Mouse (Mus musculus) yolk sac, embryonic 10.5 days (tissue): ENCODE data around the gene Tmem219.

Source experiments
- DNase-seq: peaks from one replicate; pipeline ENCODE4 v3.0.0-alpha.2; 2017; ENCODE audit warnings: low spot score

The Tmem219 gene

GRCm38 (mm10) chr7:126922624-126923060, at the start of gene Tmem219:
Gene Tmem219 (minus strand): TSS chr7:126922917.
- peak; percentile 71 for DNase-seq

DNA sequence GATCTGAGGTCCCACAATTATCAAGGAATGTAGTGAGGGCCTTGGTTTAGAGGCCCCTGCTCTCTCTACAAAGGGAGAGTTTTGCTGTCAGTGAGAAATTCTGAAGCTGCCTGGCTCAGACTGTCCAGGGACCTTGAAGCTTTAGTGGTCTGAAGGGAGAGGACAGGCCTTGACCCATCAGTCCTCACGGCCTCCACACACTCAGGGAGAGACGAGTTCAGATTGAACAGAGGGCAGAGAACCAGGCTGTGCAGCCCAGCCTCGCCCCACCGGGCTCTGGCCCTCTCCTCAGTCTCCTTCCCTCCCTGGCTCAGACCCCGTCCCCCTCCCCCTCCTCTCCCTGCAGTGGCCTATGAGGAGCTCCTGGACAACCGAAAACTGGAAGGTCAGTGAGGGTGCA, 44.6 kb upstream of the Tmem219 start:
- DNase-seq = no peak

GRCm38 (mm10) chr7:126965568-126965967, 42.9 kb upstream of the Tmem219 start:
- DNase-seq = no peak

DNA sequence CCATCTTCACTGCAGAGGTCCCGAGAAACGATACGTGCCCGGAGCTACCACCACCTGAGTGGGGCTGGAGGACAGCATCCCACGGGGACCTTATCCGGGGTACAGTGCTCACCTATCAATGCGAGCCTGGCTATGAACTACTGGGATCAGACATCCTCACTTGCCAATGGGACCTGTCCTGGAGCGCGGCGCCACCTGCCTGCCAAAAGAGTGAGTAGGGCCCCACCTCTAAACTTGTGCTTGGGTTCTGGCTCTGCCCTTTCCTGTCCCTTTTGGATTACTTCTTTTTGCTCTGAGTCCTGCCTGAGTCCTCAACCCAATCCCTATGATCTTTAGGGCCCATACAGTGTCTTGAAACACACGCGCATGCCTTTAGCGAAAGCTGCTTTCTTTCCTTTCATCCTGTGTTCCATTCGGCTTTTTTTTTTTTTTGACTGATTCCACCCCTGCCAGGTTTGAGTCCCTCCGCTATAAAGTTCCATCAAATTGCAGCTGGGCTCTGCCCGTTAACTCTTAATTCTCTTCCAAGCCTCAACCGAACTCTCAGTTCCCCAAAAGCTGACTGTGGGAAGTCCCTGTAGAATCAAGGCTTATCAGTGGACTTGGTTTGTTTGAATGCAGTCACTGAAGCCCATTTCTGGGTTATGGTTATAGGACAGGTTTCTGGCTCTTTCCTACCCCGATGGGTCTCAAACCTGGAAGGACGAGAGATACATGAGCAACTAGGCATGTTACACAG, 41.0 kb upstream of the Tmem219 start:
- peak; percentile 20 for DNase-seq

DNA sequence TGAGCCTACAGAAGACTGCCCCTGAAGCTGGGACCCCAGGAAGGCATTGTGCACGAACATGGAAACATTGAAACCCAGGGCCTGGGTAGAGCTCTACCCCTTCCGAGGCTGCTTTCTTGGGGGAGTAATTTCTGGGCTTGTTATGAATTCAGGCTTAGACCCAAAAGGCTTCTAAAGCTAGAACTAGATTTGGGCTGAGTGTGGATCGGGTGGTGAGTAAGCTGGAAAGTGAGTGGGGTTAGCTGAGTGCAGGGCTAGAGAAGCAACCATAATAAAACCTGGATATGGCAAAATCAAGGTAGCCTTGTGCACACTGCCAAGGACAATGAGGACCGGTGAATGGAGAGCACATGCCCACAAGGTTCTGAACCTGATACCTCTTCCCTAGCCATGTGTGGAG, 39.2 kb upstream of the Tmem219 start:
- DNase-seq = no peak

DNA sequence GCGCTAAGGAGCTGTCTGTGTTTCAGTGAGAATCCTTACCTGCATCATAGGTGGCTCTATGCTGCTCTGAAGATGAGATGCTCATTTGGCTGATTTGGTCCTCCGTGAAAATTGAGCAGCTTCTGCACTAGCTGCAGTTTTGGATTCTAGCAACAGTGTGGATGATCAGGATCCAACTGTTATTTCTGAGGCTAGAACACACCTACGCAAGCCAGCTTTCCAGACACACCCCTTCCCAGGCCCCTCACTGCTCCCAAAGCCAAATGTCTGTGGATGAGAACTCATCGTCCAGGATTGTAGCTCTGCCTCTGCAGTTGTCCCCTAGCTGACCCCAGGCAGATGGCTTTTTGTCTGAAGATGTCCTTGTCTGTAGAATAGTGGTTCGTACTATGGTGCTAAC, 38.4 kb upstream of the Tmem219 start:
- DNase-seq = no peak

GRCm38 (mm10) chr7:126959780-126960179, 37.1 kb upstream of the Tmem219 start:
- no peak for DNase-seq

- DNase-seq = no peak
These were observed 32.4 kb upstream of the Tmem219 start for GRCm38 (mm10) chr7:126955125-126955524.

GRCm38 (mm10) chr7:126952646-126953045, 29.9 kb upstream of the Tmem219 start:
- no peak for DNase-seq

DNA sequence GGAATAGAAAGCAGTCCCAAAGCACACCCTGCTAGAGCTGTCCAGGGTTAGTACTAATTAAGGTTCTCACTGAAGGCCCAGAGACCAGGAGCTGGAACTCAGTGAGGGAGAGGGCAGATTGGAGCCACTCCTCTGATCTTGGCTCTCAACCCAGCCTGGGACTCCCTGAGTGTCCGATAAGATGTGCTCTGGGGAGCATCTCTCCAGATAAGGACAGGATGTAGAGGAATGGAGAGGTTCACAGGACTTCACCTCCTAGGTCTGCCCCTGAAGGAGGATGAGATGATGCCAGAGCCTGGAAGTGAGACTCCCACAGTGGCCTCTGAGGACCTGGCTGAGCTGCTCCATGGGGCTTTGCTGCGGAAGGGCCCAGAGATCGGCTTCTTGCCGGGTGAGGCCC, 29.0 kb upstream of the Tmem219 start:
- DNase-seq = no peak

- DNase-seq = no peak
These were observed 28.2 kb upstream of the Tmem219 start for GRCm38 (mm10) chr7:126950647-126951615.

DNA sequence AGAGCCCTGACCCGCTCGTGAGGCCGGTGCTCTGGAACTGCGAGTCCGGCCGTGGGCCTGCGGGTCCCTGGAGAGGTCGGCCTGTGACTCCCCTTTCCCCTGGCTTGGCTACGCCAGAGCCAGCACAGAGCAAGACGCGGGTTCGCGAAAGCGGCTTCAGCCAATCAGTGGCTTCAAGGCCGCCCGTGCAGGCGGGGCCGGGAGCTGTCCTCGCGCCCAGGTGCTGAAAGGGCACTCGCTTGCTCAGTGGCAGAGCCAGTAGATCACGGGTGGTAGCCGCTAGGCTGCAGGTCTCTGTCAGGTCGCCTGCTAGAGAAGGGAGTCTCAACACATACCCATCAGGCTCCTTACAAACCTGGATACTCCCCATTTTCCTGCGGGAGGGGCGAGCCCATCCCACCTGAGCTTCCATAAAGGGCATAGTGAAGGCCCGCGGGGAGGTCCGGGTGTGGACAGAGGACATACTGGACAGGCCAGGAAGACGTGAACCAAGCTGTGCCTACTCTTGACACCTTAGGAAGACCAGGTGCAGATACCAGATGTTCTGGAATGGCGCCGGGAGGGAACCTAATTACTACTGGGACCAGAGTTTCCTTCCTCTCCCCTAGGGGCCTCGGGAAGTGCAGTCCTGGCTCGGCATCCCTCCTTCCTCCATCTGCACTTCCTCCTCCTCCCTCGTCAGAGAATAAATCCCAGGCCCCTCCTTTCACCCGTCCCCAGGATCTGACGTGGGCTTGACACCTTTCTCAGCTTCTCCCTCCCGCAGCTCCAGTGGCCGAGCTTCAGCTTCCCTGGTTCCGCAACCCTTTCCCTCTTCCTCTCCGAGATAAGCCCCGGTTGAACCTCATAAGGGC, 27.3 kb upstream of the Tmem219 start, which contains the start of gene Sez6l2:
Gene Sez6l2 (plus strand): TSS at position 771 of the 854 bp plus-strand sequence.
- peak; percentile 89 for DNase-seq

DNA sequence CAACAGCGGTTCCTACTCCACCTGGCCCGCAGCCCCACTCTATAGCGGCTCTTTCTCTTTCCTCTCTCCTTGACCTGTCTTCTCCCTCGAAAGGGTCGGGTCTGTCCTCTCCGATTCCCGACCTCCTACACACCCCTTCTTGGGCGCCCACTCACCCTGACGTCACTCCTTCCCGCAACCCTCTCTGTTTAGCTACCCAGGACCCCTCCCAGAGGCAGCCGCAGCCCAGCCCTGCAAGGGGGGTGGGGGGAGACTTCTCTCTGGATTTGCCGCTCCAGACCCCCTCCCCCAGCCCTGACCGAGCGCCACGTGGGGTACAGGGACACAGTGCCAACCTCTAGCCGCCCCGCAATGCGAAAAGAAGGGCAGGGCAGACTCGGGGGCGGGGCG, 26.7 kb upstream of the Tmem219 start, which contains the start of gene Asphd1:
Gene Asphd1 (minus strand): TSS at position 180 of the 390 bp plus-strand sequence.
- DNase-seq = no peak

GRCm38 (mm10) chr7:126948626-126949025, 25.9 kb upstream of the Tmem219 start:
- DNase-seq = no peak

DNA sequence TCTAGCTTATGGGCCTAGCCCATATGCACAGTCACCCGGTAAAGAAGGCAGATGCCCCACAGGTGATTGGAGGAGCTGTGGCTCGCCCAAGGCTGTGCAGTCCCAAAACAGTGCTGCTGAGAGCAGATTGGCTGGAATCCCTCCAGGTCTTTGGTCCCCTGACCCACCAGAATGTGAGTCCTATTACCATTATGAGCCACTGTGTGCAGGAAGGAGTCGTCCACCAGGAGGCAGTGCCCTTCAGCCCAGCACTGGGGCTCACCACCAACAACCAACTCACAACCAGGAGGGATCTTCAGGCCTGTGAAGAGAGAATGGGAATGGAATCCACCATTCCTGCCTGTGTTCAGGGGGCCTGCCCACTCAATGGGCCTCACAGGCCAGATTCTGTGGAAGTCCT, 23.8 kb upstream of the Tmem219 start:
- no peak for DNase-seq

DNA sequence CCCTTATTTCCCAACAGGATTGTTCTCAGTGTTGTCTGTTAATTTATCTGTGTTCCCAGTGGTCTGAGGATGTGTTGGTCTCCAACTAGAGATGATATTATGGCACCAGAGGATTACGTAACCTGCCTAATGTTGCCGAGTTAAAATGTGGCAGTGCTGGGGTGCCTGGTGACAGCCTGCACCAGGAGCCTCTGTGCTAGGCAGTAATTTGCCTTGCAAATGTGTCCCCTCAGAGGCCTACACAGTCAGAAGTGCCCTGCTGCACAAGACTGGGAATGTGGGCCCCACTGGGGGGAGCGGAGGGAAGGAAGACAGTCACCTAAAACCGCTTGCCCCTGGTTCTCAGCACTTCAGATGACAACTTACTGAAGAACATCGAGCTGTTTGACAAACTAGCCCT, 19.1 kb upstream of the Tmem219 start:
- no peak for DNase-seq

DNA sequence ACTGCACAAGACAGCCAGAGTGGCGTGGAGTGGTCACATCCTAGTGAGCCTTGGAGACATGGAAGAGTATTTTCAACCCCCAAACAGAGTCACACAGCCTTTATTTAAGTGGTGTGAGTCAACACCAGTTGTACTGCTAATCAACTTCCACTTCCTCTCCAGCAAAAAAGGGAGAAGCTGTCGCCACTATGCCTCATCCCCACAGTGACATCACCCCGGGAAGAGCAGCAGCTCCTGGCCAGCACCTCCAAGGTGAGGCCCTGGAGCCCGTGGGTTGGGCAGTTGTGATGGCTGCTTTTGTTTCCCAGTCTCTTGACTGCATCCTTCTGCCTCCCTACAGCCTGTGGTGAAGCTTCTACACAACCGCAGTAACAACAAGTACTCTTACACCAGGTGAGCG, 18.5 kb upstream of the Tmem219 start:
- DNase-seq = no peak

GRCm38 (mm10) chr7:126932652-126933051, 9.9 kb upstream of the Tmem219 start:
- no peak for DNase-seq

GRCm38 (mm10) chr7:126929046-126929445, 6.3 kb upstream of the Tmem219 start:
- no peak for DNase-seq

GRCm38 (mm10) chr7:126928384-126929037, 5.8 kb upstream of the Tmem219 start, which contains the start of gene Kctd13:
Gene Kctd13 (plus strand): TSS chr7:126928879.
- peak; percentile 92 for DNase-seq

- DNase-seq = no peak
These were observed 3.6 kb upstream of the Tmem219 start for GRCm38 (mm10) chr7:126926299-126926698.
